Mouse (Mus musculus) layer of hippocampus, adult 11-12 months (tissue): ENCODE measurements at regions not wholly inside any gene's neighbourhood (a gene's known extent, or its start where the extent isn't known, plus 50 kb on each side); places are given as distances from the start of the nearest gene placed in this dataset.

Source experiments
- DNase-seq: peaks from one replicate; pipeline ENCODE4 v3.0.0; 2022; ENCODE audit warnings: low spot score

- DNase-seq: no peak
Observed at GRCm38 (mm10) chr1:23207843-23208242, 105.8 kb upstream of the 4933415F23Rik start.

GRCm38 (mm10) chr1:23207024-23207423, 105.0 kb upstream of the 4933415F23Rik start:
- DNase-seq: no peak

GRCm38 (mm10) chr1:23202511-23203435, 100.7 kb upstream of the 4933415F23Rik start:
- no peak for DNase-seq

- no peak for DNase-seq
Observed at GRCm38 (mm10) chr1:23200460-23200859, 98.4 kb upstream of the 4933415F23Rik start.

GRCm38 (mm10) chr1:23190316-23191005, 88.4 kb upstream of the 4933415F23Rik start:
- DNase-seq: no peak

GRCm38 (mm10) chr1:23189790-23190189, 87.7 kb upstream of the 4933415F23Rik start:
- no peak for DNase-seq

GRCm38 (mm10) chr1:23188216-23188615, 86.2 kb upstream of the 4933415F23Rik start:
- DNase-seq: no peak

GRCm38 (mm10) chr1:23187446-23188206, 85.6 kb upstream of the 4933415F23Rik start:
- DNase-seq: no peak

GRCm38 (mm10) chr1:23184728-23185127, 82.7 kb upstream of the 4933415F23Rik start:
- DNase-seq: no peak

GRCm38 (mm10) chr1:23182541-23182940, 80.5 kb upstream of the 4933415F23Rik start:
- no peak for DNase-seq

GRCm38 (mm10) chr1:23178335-23178974, 76.4 kb upstream of the 4933415F23Rik start:
- DNase-seq: no peak

GRCm38 (mm10) chr1:23174022-23174421, 72.0 kb upstream of the 4933415F23Rik start:
- no peak for DNase-seq

GRCm38 (mm10) chr1:23173054-23173802, 71.2 kb upstream of the 4933415F23Rik start:
- DNase-seq: no peak

- DNase-seq: no peak
Observed at GRCm38 (mm10) chr1:23171336-23171735, 69.3 kb upstream of the 4933415F23Rik start.

- no peak for DNase-seq
Observed at GRCm38 (mm10) chr1:23170711-23171110, 68.7 kb upstream of the 4933415F23Rik start.

GRCm38 (mm10) chr1:23168504-23168903, 66.5 kb upstream of the 4933415F23Rik start:
- no peak for DNase-seq

- DNase-seq: no peak
Observed at GRCm38 (mm10) chr1:23163371-23163935, 61.4 kb upstream of the 4933415F23Rik start.

GRCm38 (mm10) chr1:23162766-23163165, 60.7 kb upstream of the 4933415F23Rik start:
- no peak for DNase-seq
